Mouse (Mus musculus) megakaryocyte, adult 5-6 weeks (primary cell): ENCODE measurements around the gene Gk5. TPM values are rescaled to one million over a fixed set of nuclear protein-coding genes. Genes with fewer than 3 reads are reported as not detected.
"Not testable (repeated sequence)": the region's sequence is repeated elsewhere in the genome, so short reads cannot be mapped to it uniquely, and the experiment has no call there.

Source experiments
- ATAC-seq: 2 replicates; pipeline ENCODE4 v1.8.0; 2016; ENCODE audit warnings: mild to moderate bottlenecking, inconsistent platforms; ENCODE audit not compliant: poor library complexity, severe bottlenecking
- total RNA-seq, 2 experiments: library from RNA; stranded (forward) in 1 of 2; stranded (reverse) in 1 of 2; fragments of 153-499, 151-499 nt in 1 of 2; fragments of 221-1000, 200-1000 nt in 1 of 2; gene quantifications; 2 replicates each; pipeline versions ENCODE4 v1.2.3 to v1.2.4; 2015 to 2017

Gene Gk5
- total RNA-seq, 2 experiments from 2014 or later: 2.4 to 3.6 TPM

GRCm38 (mm10) chr9:96143633-96144032, 24.5 kb downstream of the Gk5 start:
- ATAC-seq: peak; percentile 89

GRCm38 (mm10) chr9:96144883-96145282, 25.7 kb downstream of the Gk5 start:
- no peak for ATAC-seq

GRCm38 (mm10) chr9:96152801-96153200, 33.6 kb downstream of the Gk5 start:
- ATAC-seq: no peak

GRCm38 (mm10) chr9:96158431-96158830, 39.3 kb downstream of the Gk5 start:
- no peak for ATAC-seq

- no peak for ATAC-seq
Observed at GRCm38 (mm10) chr9:96159047-96159446, 39.9 kb downstream of the Gk5 start.

- no peak for ATAC-seq
Observed at GRCm38 (mm10) chr9:96160767-96161166, 41.6 kb downstream of the Gk5 start.

GRCm38 (mm10) chr9:96162421-96162820, 43.3 kb downstream of the Gk5 start:
- no peak for ATAC-seq

GRCm38 (mm10) chr9:96163443-96163842, 44.3 kb downstream of the Gk5 start:
- ATAC-seq: no peak

- ATAC-seq: not testable (repeated sequence)
Observed at GRCm38 (mm10) chr9:96163983-96164382, 44.8 kb downstream of the Gk5 start.

- ATAC-seq: peak; percentile 96
Observed at GRCm38 (mm10) chr9:96167168-96167585, 48.0 kb downstream of the Gk5 start.

- ATAC-seq: no peak
Observed at GRCm38 (mm10) chr9:96170600-96170999, 51.4 kb downstream of the Gk5 start.

- no peak for ATAC-seq
Observed at GRCm38 (mm10) chr9:96184909-96185308, 65.7 kb downstream of the Gk5 start.

- no peak for ATAC-seq
Observed at GRCm38 (mm10) chr9:96186701-96187100, 67.5 kb downstream of the Gk5 start.

- ATAC-seq: peak; percentile 94
Observed at GRCm38 (mm10) chr9:96195885-96196622, 76.9 kb downstream of the Gk5 start, which contains the start of gene Tfdp2. Tfdp2 (plus strand) TSS chr9:96196275.

GRCm38 (mm10) chr9:96196636-96197181, 77.5 kb downstream of the Gk5 start:
- peak; percentile 61 for ATAC-seq

GRCm38 (mm10) chr9:96197806-96198205, 78.6 kb downstream of the Gk5 start:
- ATAC-seq: no peak

- no peak for ATAC-seq
Observed at GRCm38 (mm10) chr9:96203663-96204062, 84.5 kb downstream of the Gk5 start.

- no peak for ATAC-seq
Observed at GRCm38 (mm10) chr9:96207428-96207827, 88.3 kb downstream of the Gk5 start.

GRCm38 (mm10) chr9:96213036-96213645, 94.0 kb downstream of the Gk5 start:
- ATAC-seq: no peak

- no peak for ATAC-seq
Observed at GRCm38 (mm10) chr9:96214171-96214570, 95.0 kb downstream of the Gk5 start.

- no peak for ATAC-seq
Observed at GRCm38 (mm10) chr9:96217299-96217698, 98.1 kb downstream of the Gk5 start.

GRCm38 (mm10) chr9:96217799-96218198, 98.6 kb downstream of the Gk5 start:
- ATAC-seq: no peak
